ENCODE assay signal across 7 mouse cellular contexts in the genomic region with DNA sequence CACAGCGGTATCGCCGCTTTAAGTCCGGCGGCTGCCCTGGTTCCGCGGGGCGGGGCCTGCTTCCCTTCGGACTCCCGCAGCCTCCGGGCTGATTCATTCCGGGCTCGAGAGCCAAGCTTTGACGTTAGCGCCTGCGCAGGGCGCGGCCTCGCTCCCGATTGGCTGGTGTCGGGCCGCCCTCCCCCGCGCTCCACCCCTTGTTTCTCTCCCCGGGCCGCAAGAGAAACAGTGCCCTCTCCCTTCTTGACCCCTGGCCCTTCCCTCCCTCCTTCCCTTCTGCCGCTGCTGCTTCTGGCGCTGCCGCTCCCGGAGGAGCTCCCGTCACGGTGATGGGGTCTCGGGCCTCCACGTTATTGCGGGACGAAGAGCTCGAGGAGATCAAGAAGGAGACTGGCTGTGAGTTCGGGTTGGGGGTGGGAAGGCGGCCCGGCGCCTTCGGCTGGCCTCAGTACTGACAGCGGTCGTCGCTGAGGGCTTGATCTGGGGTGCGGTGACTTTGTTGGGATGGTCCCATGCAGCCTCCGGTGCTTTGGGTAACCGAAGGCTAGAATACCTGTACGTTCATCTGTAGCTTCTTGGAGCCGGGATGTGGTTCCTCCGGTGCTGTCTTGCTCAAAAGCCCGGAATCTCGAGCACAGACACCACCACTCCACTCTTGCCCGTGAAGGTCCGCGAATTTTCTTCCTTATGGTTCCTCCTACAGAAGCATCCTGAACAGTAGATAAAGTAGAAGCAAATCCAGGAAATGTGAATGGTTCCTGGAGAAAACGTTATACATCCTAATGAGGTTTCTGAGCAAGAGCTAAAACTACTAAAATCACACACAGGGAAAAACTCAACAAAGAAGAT. TPM values are rescaled to one million over a fixed set of nuclear protein-coding genes. Genes with fewer than 3 reads are reported as not detected.
DNase-seq lines count a peak whose midpoint lies in the region; ATAC-seq and TF ChIP-seq lines count a peak whose summit lies in the region.

A gene (minus strand): TSS at position 106 of the 849 bp plus-strand sequence.
A gene (plus strand): TSS at position 176 of the 849 bp plus-strand sequence.

- under 1% methylated on average over 57 of the region's 57 CpGs for WGBS in embryonic facial prominence, embryonic 10.5 days
- WGBS in intestine, postnatal 0 days, result under 1% methylated on average over 57 of the region's 57 CpGs
- under 1% methylated on average over 57 of the region's 57 CpGs for WGBS in midbrain, embryonic 12.5 days
- WGBS in small intestine, adult 2 months, result under 1% methylated on average over 57 of the region's 57 CpGs

- intact Hi-C loops in left cerebral cortex, postnatal 4 days (cut with DNase I), result loop anchor here (5.0 kb wide), 1 partner anchor 45 kb away; no protein-coding TSS in a partner anchor

- H3K36me3 ChIP-seq in embryonic facial prominence, embryonic 10.5 days (replicated peaks), result no peaks in the 10 kb centered on the region
- no peaks in the 10 kb centered on the region for H3K36me3 ChIP-seq in intestine, postnatal 0 days (ENCODE audit: control insufficient read depth, insufficient read depth)
- no peaks in the 10 kb centered on the region for H3K36me3 ChIP-seq in midbrain, embryonic 12.5 days
- no peaks in the 10 kb centered on the region for H3K36me3 ChIP-seq in small intestine, adult 2 months (ENCODE audit: control insufficient read depth, insufficient read depth, low read length)

- H3K4me2 ChIP-seq in intestine, postnatal 0 days (replicated peaks; ENCODE audit: low read depth), result peak within 1 kb of the TSS; percentile 77
- peak within 1 kb of the TSS; percentile 71 for H3K4me2 ChIP-seq in midbrain, embryonic 12.5 days (replicated peaks)

- peak within 1 kb of the TSS; percentile 79 for H3K9ac ChIP-seq in intestine, postnatal 0 days (ENCODE audit: low read depth, low read length)
- peak within 1 kb of the TSS; percentile 77 for H3K9ac ChIP-seq in midbrain, embryonic 12.5 days (replicated peaks)

- peak within 1 kb of the TSS; percentile 75 for H3K4me3 ChIP-seq in embryonic facial prominence, embryonic 10.5 days
- H3K4me3 ChIP-seq in intestine, postnatal 0 days (ENCODE audit: low read depth, low read length), result peak within 1 kb of the TSS; percentile 84
- peak within 1 kb of the TSS; percentile 74 for H3K4me3 ChIP-seq in midbrain, embryonic 12.5 days
- peak within 1 kb of the TSS; percentile 83 for H3K4me3 ChIP-seq in small intestine, adult 2 months (ENCODE audit: low read depth, low read length)

- peak; percentile 26; the same call in 1 of the 2 replicates for TF ChIP-seq CTCF in intestine, postnatal 0 days (IDR thresholded peaks at IDR 0.05; ENCODE audit: low read depth)
- TF ChIP-seq CTCF in small intestine, adult 2 months (IDR thresholded peaks at IDR 0.05; ENCODE audit: extremely low read depth, insufficient read length, insufficient replicate concordance, low read depth, low read length), result no peak

- no peaks in the 10 kb centered on the region for H3K9me3 ChIP-seq in embryonic facial prominence, embryonic 10.5 days
- H3K9me3 ChIP-seq in intestine, postnatal 0 days (ENCODE audit: control insufficient read depth), result no peaks in the 10 kb centered on the region
- H3K9me3 ChIP-seq in midbrain, embryonic 12.5 days, result no peaks in the 10 kb centered on the region

- H3K27me3 ChIP-seq in embryonic facial prominence, embryonic 10.5 days (replicated peaks; ENCODE audit: low read depth, poor library complexity, severe bottlenecking), result no peaks in the 10 kb centered on the region
- H3K27me3 ChIP-seq in intestine, postnatal 0 days (replicated peaks; ENCODE audit: control insufficient read depth, insufficient read depth, low read length), result no peaks in the 10 kb centered on the region
- H3K27me3 ChIP-seq in midbrain, embryonic 12.5 days, result no peaks in the 10 kb centered on the region
- no peaks in the 10 kb centered on the region for H3K27me3 ChIP-seq in small intestine, adult 2 months (ENCODE audit: control insufficient read depth, insufficient read depth, low read length)

- TF ChIP-seq POLR2A in small intestine, adult 2 months (IDR thresholded peaks at IDR 0.05; ENCODE audit: low read depth, low read length), result peak; percentile 64

- H3K4me1 ChIP-seq in embryonic facial prominence, embryonic 10.5 days, result peaks cover 29% of the 10 kb centered on the region
- no peaks in the 10 kb centered on the region; the same call in none of the 2 replicates for H3K4me1 ChIP-seq in intestine, postnatal 0 days (replicated peaks; ENCODE audit: control insufficient read depth, insufficient read depth, low read length)
- H3K4me1 ChIP-seq in midbrain, embryonic 12.5 days, result peaks cover 18% of the 10 kb centered on the region
- H3K4me1 ChIP-seq in small intestine, adult 2 months (ENCODE audit: control insufficient read depth, insufficient read depth, insufficient read length, low read length), result peaks cover 2% of the 10 kb centered on the region; the same call in 1 of the 2 replicates

- H3K27ac ChIP-seq in embryonic facial prominence, embryonic 10.5 days (replicated peaks), result peak within 1 kb of the TSS; percentile 87
- peak within 1 kb of the TSS; percentile 87 for H3K27ac ChIP-seq in intestine, postnatal 0 days (ENCODE audit: low read depth, low read length)
- H3K27ac ChIP-seq in midbrain, embryonic 12.5 days (replicated peaks), result peak within 1 kb of the TSS; percentile 83
- peak within 1 kb of the TSS; percentile 78 for H3K27ac ChIP-seq in small intestine, adult 2 months (ENCODE audit: insufficient read depth, low read depth, low read length)

- peak; percentile 99 for DNase-seq in adrenal gland, postnatal 10 days
- peak; percentile 99 for DNase-seq in embryonic facial prominence, embryonic 10.5 days (ENCODE audit: low spot score)
- DNase-seq in gonadal fat pad, adult 2 months (ENCODE audit: low read depth), result peak; percentile 79
- peak; percentile 99 for DNase-seq in left cerebral cortex, postnatal 4 days

- ATAC-seq in intestine, postnatal 0 days, result peak; percentile 98
- peak; percentile 99 for ATAC-seq in midbrain, embryonic 12.5 days (ENCODE audit: low FRiP score, low read depth)

RNA-seq across cellular contexts. Expression of the first gene that starts in this region (rescaled TPM):
- 1 to 10 TPM in 1 of 2 experiments, under 1 TPM in 1; 0.79 to 1.1 TPM for total RNA-seq in adrenal gland, postnatal 10 days (2021)
- polyA plus RNA-seq in embryonic facial prominence, embryonic 10.5 days (2016; fragmentation: Nextera tagmentation; extraction: Ambion mirVana), result 0.65 and 0.68 TPM in 2 replicates
- 2.1 and 2.9 TPM in 2 replicates for polyA plus RNA-seq in gonadal fat pad, adult 2 months (2012; rRNA removed)
- polyA plus RNA-seq in intestine, postnatal 0 days (2015; fragmentation: Nextera tagmentation; extraction: Ambion mirVana), result 0.38 TPM in 2 replicates
- 1 to 10 TPM in 1 of 2 experiments, under 1 TPM in 1; 0.85 to 1.6 TPM for total RNA-seq in left cerebral cortex, postnatal 4 days (2021)
- polyA plus RNA-seq in midbrain, embryonic 12.5 days (2016; fragmentation: Nextera tagmentation; extraction: Ambion mirVana), result 0.52 and 0.54 TPM in 2 replicates
- 0.09 and 0.10 TPM in 2 replicates for polyA plus RNA-seq in small intestine, adult 2 months (2012; rRNA removed)

RNA-seq across cellular contexts. Expression of the second gene that starts in this region (rescaled TPM):
- total RNA-seq in adrenal gland, postnatal 10 days (2021), result 100 to 1,000 TPM; 192 to 233 TPM
- polyA plus RNA-seq in embryonic facial prominence, embryonic 10.5 days (2016; fragmentation: Nextera tagmentation; extraction: Ambion mirVana), result 53.3 and 53.6 TPM in 2 replicates
- polyA plus RNA-seq in gonadal fat pad, adult 2 months (2012; rRNA removed), result 198 and 297 TPM in 2 replicates
- 73.2 and 76.1 TPM in 2 replicates for polyA plus RNA-seq in intestine, postnatal 0 days (2015; fragmentation: Nextera tagmentation; extraction: Ambion mirVana)
- total RNA-seq in left cerebral cortex, postnatal 4 days (2021), result 10 to 100 TPM; 77.2 to 81.3 TPM
- polyA plus RNA-seq in midbrain, embryonic 12.5 days (2016; fragmentation: Nextera tagmentation; extraction: Ambion mirVana), result 58.0 and 61.7 TPM in 2 replicates
- polyA plus RNA-seq in small intestine, adult 2 months (2012; rRNA removed), result 58.2 and 102 TPM in 2 replicates

Comparison
In these comparisons a context has a peak if more than half of its experiments do, and no peak if none do; other contexts are left out.
1. Peak in every context shown above with its lines: DNase-seq, ATAC-seq, H3K4me3 ChIP-seq and H3K27ac ChIP-seq.